ENCODE assay signal across 30 mouse cellular contexts in the genomic region with DNA sequence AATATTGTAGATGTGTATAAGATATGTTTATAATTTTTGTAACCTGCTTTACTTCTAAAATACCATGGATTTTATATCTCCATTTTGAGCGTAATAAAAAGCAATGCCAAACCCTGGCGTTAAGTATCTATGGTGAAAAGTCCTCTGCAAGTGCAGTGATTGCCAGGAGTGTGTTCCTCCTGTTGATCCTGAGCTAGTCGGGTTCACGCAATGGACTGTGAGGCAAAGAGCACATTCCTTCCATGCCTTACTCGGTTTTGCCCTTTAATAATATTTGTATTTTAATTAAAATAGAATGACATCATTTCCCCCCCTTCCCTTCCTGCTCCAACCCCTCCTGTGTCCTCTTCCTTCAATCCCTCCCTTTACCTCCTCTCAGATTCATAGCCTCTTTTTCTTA. TPM values are rescaled to one million over a fixed set of nuclear protein-coding genes. Genes with fewer than 3 reads are reported as not detected.
"Had no signal": no experiment of that assay in that cellular context is flagged by ENCODE, and none has a peak within 500 bp of the region (broad histone marks: within the 10 kb centered on the region; RNA-seq: fewer than 3 reads in every experiment).

No protein-coding gene starts in this region.

- H3K4me3 ChIP-seq: hindbrain, embryonic 15.5 days; left cerebral cortex, adult 2 months; limb, embryonic 12.5 days; limb, embryonic 15.5 days; midbrain, embryonic 10.5 days; midbrain, embryonic 13.5 days; myocyte; neural tube, embryonic 13.5 days had no signal

- H3K4me1 ChIP-seq: hindbrain, embryonic 15.5 days; limb, embryonic 12.5 days; limb, embryonic 15.5 days; midbrain, embryonic 10.5 days; midbrain, embryonic 13.5 days; neural tube, embryonic 13.5 days had no signal

- H3K27me3 ChIP-seq: hindbrain, embryonic 15.5 days; limb, embryonic 12.5 days; limb, embryonic 15.5 days; midbrain, embryonic 13.5 days; neural tube, embryonic 13.5 days had no signal

- H3K9ac ChIP-seq: hindbrain, embryonic 15.5 days; limb, embryonic 12.5 days; limb, embryonic 15.5 days; liver, embryonic 14.5 days; liver, postnatal 0 days; lung, embryonic 14.5 days; midbrain, embryonic 13.5 days; neural tube, embryonic 13.5 days had no signal

- DNase-seq: layer of hippocampus, postnatal 36 days; left cerebral cortex, postnatal 4 days; liver, postnatal 0 days; lung, embryonic 14.5 days; right cerebral cortex, postnatal 4 days; thymus, adult 2 months; thymus, postnatal 14 days; thymus, postnatal 4 days had no signal

- H3K27ac ChIP-seq: hindbrain, embryonic 15.5 days; left cerebral cortex, adult 2 months; limb, embryonic 12.5 days; limb, embryonic 15.5 days; liver, embryonic 14.5 days; midbrain, embryonic 10.5 days; midbrain, embryonic 13.5 days; neural tube, embryonic 13.5 days; stomach, postnatal 0 days had no signal

- ATAC-seq: intestine, postnatal 0 days; liver, postnatal 0 days; lung, postnatal 0 days; midbrain, embryonic 13.5 days; midbrain, embryonic 16.5 days had no signal

- H3K4me2 ChIP-seq: hindbrain, embryonic 15.5 days; limb, embryonic 12.5 days; limb, embryonic 15.5 days; liver, embryonic 11.5 days; lung, embryonic 14.5 days; midbrain, embryonic 13.5 days; neural tube, embryonic 13.5 days had no signal

- H3K36me3 ChIP-seq: hindbrain, embryonic 15.5 days; limb, embryonic 12.5 days; limb, embryonic 15.5 days; midbrain, embryonic 10.5 days; midbrain, embryonic 13.5 days; neural tube, embryonic 13.5 days had no signal

- H3K9me3 ChIP-seq: hindbrain, embryonic 15.5 days; limb, embryonic 12.5 days; limb, embryonic 15.5 days; megakaryocyte, embryonic 14.5 days; midbrain, embryonic 10.5 days; midbrain, embryonic 13.5 days; neural tube, embryonic 13.5 days had no signal

RNA-seq across cellular contexts. Expression of gene Cd163, which starts 26.8 kb away (rescaled TPM):
- polyA plus RNA-seq: limb, embryonic 12.5 days; liver, embryonic 11.5 days; midbrain, embryonic 10.5 days had no signal

RNA-seq across cellular contexts. Expression of gene Vmn2r27, which starts 46.0 kb away (rescaled TPM):
- total RNA-seq: layer of hippocampus, adult 8-10 months; layer of hippocampus, postnatal 10 days; layer of hippocampus, postnatal 36 days; left cerebral cortex, postnatal 14 days; left cerebral cortex, postnatal 4 days; monocyte, adult 5-6 weeks; neutrophil, adult 5-6 weeks had no signal
- polyA plus RNA-seq: hindbrain, embryonic 15.5 days; intestine, embryonic 14.5 days; intestine, postnatal 0 days; limb, embryonic 12.5 days; limb, embryonic 15.5 days; liver, embryonic 11.5 days; liver, embryonic 14.5 days; liver, postnatal 0 days; lung, embryonic 14.5 days; lung, postnatal 0 days; midbrain, embryonic 10.5 days; midbrain, embryonic 13.5 days; midbrain, embryonic 16.5 days; myocyte; neural tube, embryonic 13.5 days; stomach, embryonic 14.5 days; stomach, postnatal 0 days; thymus, adult 2 months had no signal
